Mouse (Mus musculus) embryonic fibroblast, embryonic 13.5 days (primary cell): ENCODE measurements at regions not wholly inside any gene's neighbourhood (a gene's known extent, or its start where the extent isn't known, plus 50 kb on each side); places are given as distances from the start of the nearest gene placed in this dataset.

Experiments
- CTCF ChIP-seq: IDR thresholded peaks from 2 replicates; pipeline ENCODE4 v1.5.1; 2011; ENCODE audit warnings: mild to moderate bottlenecking, control low read depth, low read length, moderate library complexity, borderline replicate concordance; ENCODE audit not compliant: insufficient read depth
- POLR2A ChIP-seq: IDR thresholded peaks from 2 replicates; pipeline ENCODE4 v1.6.1; 2011; ENCODE audit warnings: low read depth, mild to moderate bottlenecking, control low read depth, low read length, moderate library complexity

GRCm38 (mm10) chr2:146621167-146621566, 109.0 kb upstream of the Ralgapa2 start:
- TF ChIP-seq CTCF (no peak), POLR2A (no peak)
